Mouse (Mus musculus) erythroblast, embryonic 14.5 days (primary cell): ENCODE data around the gene Atg9a.

Experiments
- GATA1 ChIP-seq: IDR thresholded peaks from 2 replicates; pipeline ENCODE4 v1.6.1; 2012; ENCODE audit warnings: low read length, inconsistent platforms, mixed read lengths
- TAL1 ChIP-seq: IDR thresholded peaks from 3 replicates; pipeline ENCODE4 v1.6.1; 2012; ENCODE audit warnings: low read length, inconsistent platforms, mixed read lengths

GRCm38 (mm10) chr1:75231224-75231623 is 39.2 kb upstream of the Atg9a start:
- TF ChIP-seq GATA1 (no peak), TAL1 (no peak)
